Mouse (Mus musculus) heart, adult 2 months (tissue): ENCODE data around the gene Rabif. TPM values are rescaled to one million over a fixed set of nuclear protein-coding genes. Genes with fewer than 3 reads are reported as not detected.

Source experiments
- DNase-seq, 2 experiments: peaks; one replicate each; pipeline ENCODE4 v3.0.0; 2021
- H3K27ac ChIP-seq: fragments of 200-600 bp; 2 replicates; pipeline ENCODE4 v1.8.1; 2022
- H3K27me3 ChIP-seq: fragments of 200-500 bp; 2 replicates; pipeline ENCODE4 v1.6.1; 2012; ENCODE audit warnings: mild to moderate bottlenecking, low read length, inconsistent platforms, mixed read lengths; ENCODE audit not compliant: control insufficient read depth, insufficient read depth
- H3K36me3 ChIP-seq: fragments of 200-500 bp; 2 replicates; pipeline ENCODE4 v1.6.1; 2012; ENCODE audit warnings: low read length, inconsistent platforms; ENCODE audit not compliant: control insufficient read depth, insufficient read depth
- H3K4me1 ChIP-seq: fragments of 200-500 bp; 2 replicates; pipeline ENCODE4 v1.6.1; 2011; ENCODE audit warnings: low read length; ENCODE audit not compliant: control insufficient read depth, insufficient read depth
- H3K4me3 ChIP-seq: fragments of 200-600 bp; 2 replicates; pipeline ENCODE4 v1.8.1; 2022
- H3K79me2 ChIP-seq: fragments of 200-500 bp; replicated peaks from 2 replicates; pipeline ENCODE4 v1.6.1; 2012; ENCODE audit warnings: mild to moderate bottlenecking, inconsistent platforms, low read length, moderate library complexity, mixed read lengths; ENCODE audit not compliant: control insufficient read depth, insufficient read depth
- H3K9ac ChIP-seq: fragments of 200-500 bp; 2 replicates; pipeline ENCODE4 v1.6.1; 2012; ENCODE audit warnings: low read depth, mild to moderate bottlenecking, control low read depth, inconsistent platforms, low read length, mixed read lengths
- CTCF ChIP-seq: fragments of 200-600 bp; IDR thresholded peaks from 2 replicates; pipeline ENCODE4 v1.8.1; 2022; ENCODE audit warnings: antibody characterized with exemption, mild to moderate bottlenecking, moderate library complexity
- EP300 ChIP-seq: fragments of 200-500 bp; IDR thresholded peaks from 2 replicates; pipeline ENCODE4 v1.6.1; 2011; ENCODE audit warnings: low read depth, low read length, control low read depth; ENCODE audit not compliant: insufficient read depth
- POLR2A ChIP-seq: fragments of 200-500 bp; IDR thresholded peaks from 2 replicates; pipeline ENCODE4 v1.6.1; 2011; ENCODE audit warnings: mild to moderate bottlenecking, low read depth, low read length, control low read depth; ENCODE audit not compliant: insufficient read depth
- WGBS: fragments of 180-500 bp; shearing (Covaris S2); methylation state at CpG from one replicate; pipeline ENCODE4 v1.1.7; 2018; 5-methylcytosine and 5-hydroxymethylcytosine counted together
- intact Hi-C: fragments of 180-260 bp; cut with DNase I; formaldehyde crosslinking; loops from one replicate; pipeline ENCODE4 v1.15.1; 2025
- polyA plus RNA-seq: library from polyadenylated mRNA; depleted of rRNA; stranded (reverse); fragments of >200 nt; gene quantifications from 2 replicates; pipeline ENCODE4 v1.2.3, GENCODE M21; 2012
- total RNA-seq, 2 experiments: library from RNA; stranded (reverse); gene quantifications; 2 replicates each; pipeline ENCODE4 v1.2.3; 2021

The Rabif gene
- total and polyA plus RNA-seq, 3 experiments: 8.6 to 9.1 (median 9.1) TPM

GRCm38 (mm10) chr1:134495991-134496390 lies 1.5 kb downstream of the Rabif start:
- Histone ChIP-seq H3K9ac (no peak overlapping the region), H3K4me1 (peaks cover 4% of the 10 kb centered on the region), H3K4me3 (no peak overlapping the region), H3K27ac (no peak overlapping the region), H3K79me2 (no peaks in the 10 kb centered on the region; the same call in 1 of the 2 replicates), H3K27me3 (no peaks in the 10 kb centered on the region), H3K36me3 (no peaks in the 10 kb centered on the region)
- DNase-seq: no peak
- 73% methylated on average over 10 of the region's 10 CpGs for WGBS
- intact Hi-C loops: loop anchor here (2.0 kb wide), 1 partner anchor 61 kb away; no protein-coding TSS in a partner anchor
- TF ChIP-seq POLR2A (no peak), EP300 (no peak), CTCF (no peak)

GRCm38 (mm10) chr1:134500916-134501315 lies 6.5 kb downstream of the Rabif start:
- TF ChIP-seq EP300 (no peak), POLR2A (no peak), CTCF (no peak)
- intact Hi-C loops: no loop called here
- Histone ChIP-seq H3K36me3 (no peaks in the 10 kb centered on the region), H3K4me1 (peaks cover 2% of the 10 kb centered on the region; the same call in 1 of the 2 replicates), H3K27ac (no peak overlapping the region), H3K9ac (no peak overlapping the region), H3K4me3 (no peak overlapping the region), H3K79me2 (peaks cover 2% of the 10 kb centered on the region; the same call in 1 of the 2 replicates), H3K27me3 (no peaks in the 10 kb centered on the region)
- 95% methylated on average over 1 of the region's 1 CpGs for WGBS
- DNase-seq: no peak

- no peaks in the 10 kb centered on the region for H3K27me3 ChIP-seq
- H3K9ac ChIP-seq: no peak overlapping the region
- no peak overlapping the region for H3K4me3 ChIP-seq
- no peak overlapping the region for H3K27ac ChIP-seq
- intact Hi-C loops: no loop called here
- TF ChIP-seq EP300 (no peak), POLR2A (no peak), CTCF (no peak)
- no peaks in the 10 kb centered on the region for H3K4me1 ChIP-seq
- H3K36me3 ChIP-seq: no peaks in the 10 kb centered on the region
- 0 out of 2 replicates have a peak, but pooled peaks cover 1% of the 10 kb centered on the region for H3K79me2 ChIP-seq
- DNase-seq: no peak
- 95% methylated on average over 8 of the region's 8 CpGs for WGBS
Observed at GRCm38 (mm10) chr1:134506201-134506600, 11.8 kb downstream of the Rabif start.

GRCm38 (mm10) chr1:134510018-134510417 lies 15.6 kb downstream of the Rabif start:
- Histone ChIP-seq H3K27ac (no peak overlapping the region), H3K4me3 (no peak overlapping the region), H3K27me3 (no peaks in the 10 kb centered on the region), H3K4me1 (peaks cover 2% of the 10 kb centered on the region; the same call in 1 of the 2 replicates), H3K79me2 (no peaks in the 10 kb centered on the region), H3K36me3 (no peaks in the 10 kb centered on the region), H3K9ac (no peak overlapping the region)
- intact Hi-C loops: no loop called here
- WGBS: 63% methylated on average over 7 of the region's 7 CpGs
- DNase-seq: no peak
- TF ChIP-seq POLR2A: no peak
- TF ChIP-seq CTCF: no peak
- no peak for TF ChIP-seq EP300

GRCm38 (mm10) chr1:134512183-134512582 lies 17.7 kb downstream of the Rabif start:
- DNase-seq: no peak
- TF ChIP-seq EP300: no peak
- TF ChIP-seq CTCF: no peak
- no peak for TF ChIP-seq POLR2A
- Histone ChIP-seq H3K36me3 (no peaks in the 10 kb centered on the region), H3K4me1 (peaks cover 4% of the 10 kb centered on the region; the same call in 1 of the 2 replicates), H3K9ac (no peak overlapping the region), H3K4me3 (no peak overlapping the region), H3K79me2 (no peaks in the 10 kb centered on the region), H3K27ac (no peak overlapping the region), H3K27me3 (no peaks in the 10 kb centered on the region)
- intact Hi-C loops: no loop called here
- 44% methylated on average over 4 of the region's 4 CpGs for WGBS

- WGBS: 73% methylated on average over 6 of the region's 6 CpGs
- H3K4me1 ChIP-seq: peaks cover 4% of the 10 kb centered on the region; the same call in 1 of the 2 replicates
- no peak overlapping the region for H3K27ac ChIP-seq
- H3K79me2 ChIP-seq: no peaks in the 10 kb centered on the region
- H3K36me3 ChIP-seq: no peaks in the 10 kb centered on the region
- H3K9ac ChIP-seq: no peak overlapping the region
- TF ChIP-seq CTCF: no peak
- no peak for TF ChIP-seq EP300
- no peak for TF ChIP-seq POLR2A
- DNase-seq: no peak
- no peaks in the 10 kb centered on the region for H3K27me3 ChIP-seq
- intact Hi-C loops: no loop called here
- no peak overlapping the region for H3K4me3 ChIP-seq
Observed at GRCm38 (mm10) chr1:134512584-134512983, 18.1 kb downstream of the Rabif start.
